Mouse (Mus musculus) A20 (cell line): ENCODE results near the gene Mrps30.
"Not testable (repeated sequence)": the region's sequence is repeated elsewhere in the genome, so short reads cannot be mapped to it uniquely, and the experiment has no call there.

Experiments
- DNase-seq: peaks from one replicate; pipeline ENCODE4 v3.0.0-alpha.2; 2011; ENCODE audit warnings: low read depth, low spot score

Gene Mrps30

DNA sequence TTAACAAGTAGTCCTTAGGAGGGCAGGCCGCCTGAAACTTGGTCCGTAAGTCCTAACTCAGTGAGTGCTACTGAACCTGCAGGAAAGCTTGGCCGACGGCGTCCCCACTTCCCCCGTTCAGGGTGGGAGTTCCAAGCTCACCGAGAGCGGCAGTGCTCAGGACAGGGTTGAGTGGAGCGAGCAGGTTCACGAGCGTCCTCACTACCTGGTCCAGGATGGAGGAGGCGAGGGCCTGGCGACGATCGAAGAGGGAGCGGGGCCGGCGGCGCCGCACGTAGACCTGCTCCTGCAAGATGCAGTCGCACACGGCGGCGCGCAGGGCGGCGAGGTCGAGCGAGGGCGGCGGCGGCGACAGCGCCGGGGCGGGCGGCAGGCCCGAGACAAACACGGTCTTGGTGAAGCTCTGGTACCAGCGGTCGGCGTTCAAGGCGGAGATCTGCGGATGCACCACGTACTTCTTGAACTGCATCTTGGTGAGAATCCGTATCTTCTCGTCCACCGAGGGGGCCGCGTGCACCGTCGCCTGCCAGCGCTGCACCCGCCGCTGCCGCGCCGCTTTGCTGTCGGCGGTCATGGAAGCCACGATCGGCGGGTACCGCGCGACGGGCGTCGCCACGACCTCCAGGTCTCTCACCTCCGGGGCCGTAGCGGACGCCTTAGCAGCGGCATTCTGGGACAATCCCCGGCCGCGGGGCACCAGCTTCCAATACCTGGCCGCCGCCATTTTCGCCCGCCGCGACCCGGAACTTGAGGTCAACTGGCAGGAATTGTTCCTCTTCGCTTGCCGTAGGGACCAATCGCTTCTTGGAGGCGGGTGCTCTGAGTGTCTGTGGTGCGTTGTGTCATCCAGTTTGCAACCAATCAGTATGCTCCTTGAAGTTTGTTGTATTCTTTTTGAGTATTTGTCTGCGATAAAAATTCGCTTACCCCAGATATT is at the start of gene Mrps30, which contains the start of gene B430218F22Rik:
Gene Mrps30 (minus strand): TSS at position 742 of the 937 bp plus-strand sequence.
Gene B430218F22Rik (plus strand): TSS at position 120 of the 937 bp plus-strand sequence.
- DNase-seq = peak; percentile 91

DNA sequence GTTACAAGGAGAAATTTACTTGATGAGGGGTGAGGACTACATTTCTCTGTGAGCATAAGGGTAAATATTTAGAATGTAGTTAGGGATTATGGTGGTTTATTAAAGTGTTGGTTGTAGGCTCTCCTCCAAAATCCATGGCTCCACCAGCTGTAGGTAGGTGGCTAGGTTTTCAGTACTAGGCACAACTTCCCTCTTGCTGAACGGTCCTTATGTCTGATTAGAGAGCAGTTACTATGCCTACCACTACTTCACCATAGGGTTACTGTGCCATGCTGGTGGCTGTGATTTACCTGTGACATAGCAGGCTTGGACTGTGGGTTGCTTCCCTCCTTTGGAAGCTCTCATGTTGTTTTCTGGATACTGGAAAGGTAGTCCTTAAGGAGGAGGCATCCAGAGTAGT is 33.8 kb upstream of the Mrps30 start:
- no peak for DNase-seq

DNA sequence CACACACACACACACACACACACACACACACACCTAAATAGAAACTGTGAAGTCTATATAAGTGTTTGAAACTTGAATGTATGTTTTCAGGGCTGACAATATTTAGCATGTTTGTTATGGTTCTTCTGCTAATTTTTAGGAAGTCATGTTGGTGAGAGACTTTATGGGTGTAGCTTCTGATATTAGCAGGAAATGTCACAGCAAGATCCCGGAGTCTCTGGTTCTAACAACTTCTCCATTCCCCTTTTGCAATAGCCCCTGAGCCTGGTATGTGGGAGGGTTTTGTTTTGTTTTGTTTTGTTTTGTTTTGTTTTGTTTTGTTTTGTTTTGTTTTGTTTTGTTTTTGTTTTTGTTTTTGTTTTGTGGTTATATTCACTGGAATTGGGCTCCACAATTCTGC is 33.4 kb upstream of the Mrps30 start:
- DNase-seq = no peak

DNA sequence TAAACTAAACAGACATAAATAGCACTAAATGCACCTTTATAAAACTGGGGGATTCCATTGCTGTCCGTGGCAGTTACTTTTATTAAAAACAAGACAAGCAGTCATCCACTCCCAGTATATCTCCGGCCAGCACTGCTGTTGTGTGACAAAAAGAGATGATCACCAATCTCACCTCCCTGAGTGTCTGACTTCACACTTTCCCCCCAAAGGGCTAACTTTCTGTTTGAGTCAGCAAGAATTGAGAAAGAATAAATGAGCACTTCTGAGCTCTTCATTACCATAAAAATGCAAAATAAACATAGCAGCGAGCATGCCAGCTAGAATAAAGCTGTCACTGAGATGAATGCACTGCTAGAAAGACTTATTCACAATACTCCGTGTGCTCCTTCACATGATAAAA is 31.1 kb upstream of the Mrps30 start:
- DNase-seq = peak; percentile 69

DNA sequence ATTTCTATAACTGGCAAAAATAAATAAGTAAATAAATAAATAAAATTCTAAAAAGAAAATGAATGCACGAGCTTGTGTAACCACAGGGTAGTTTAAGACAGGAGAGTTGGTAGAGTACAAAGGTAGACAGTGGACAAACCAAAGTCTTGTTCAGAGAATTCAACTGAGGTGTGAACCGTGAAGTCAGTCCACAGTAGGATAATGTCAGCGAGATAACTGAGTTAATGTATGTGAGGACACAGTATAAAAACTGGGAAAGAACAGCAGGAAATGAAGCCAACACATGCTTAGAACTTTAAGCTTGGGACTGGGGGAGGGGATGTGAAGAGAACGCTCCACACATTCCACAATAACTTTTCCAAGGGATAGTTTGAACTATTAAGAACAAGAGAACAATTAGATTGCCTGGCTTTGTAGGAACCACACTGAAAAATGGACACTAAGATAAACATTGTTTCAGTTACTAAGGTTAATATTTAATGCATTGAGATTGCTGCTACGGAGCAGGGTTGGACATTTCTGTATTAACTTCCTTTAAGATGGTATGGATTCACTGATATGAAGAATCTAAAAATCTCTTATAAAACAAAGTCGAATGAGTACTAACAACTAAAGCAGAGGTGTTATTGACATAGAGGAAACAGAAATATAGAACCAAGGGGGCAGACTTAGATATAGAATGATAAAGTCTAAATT is 24.4 kb upstream of the Mrps30 start:
- DNase-seq = no peak

DNA sequence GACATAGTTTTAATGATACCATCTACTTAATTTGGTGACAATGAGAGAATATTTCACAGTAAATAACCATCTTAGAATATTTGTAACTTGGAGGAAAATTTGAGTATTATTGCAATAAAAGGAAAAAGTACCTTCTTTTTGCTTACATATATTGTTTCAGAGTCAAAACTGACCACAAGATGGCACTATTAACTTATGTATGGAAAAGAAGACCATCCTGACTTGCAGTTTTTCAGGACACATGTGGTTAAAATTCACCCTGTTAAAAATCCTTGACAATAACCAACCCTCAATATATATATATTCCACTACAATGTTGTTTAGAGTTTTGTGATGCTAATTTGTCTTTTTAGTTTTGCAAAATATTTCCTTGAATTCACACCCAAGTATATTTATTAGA is 16.5 kb upstream of the Mrps30 start:
- peak; percentile 60 for DNase-seq

DNA sequence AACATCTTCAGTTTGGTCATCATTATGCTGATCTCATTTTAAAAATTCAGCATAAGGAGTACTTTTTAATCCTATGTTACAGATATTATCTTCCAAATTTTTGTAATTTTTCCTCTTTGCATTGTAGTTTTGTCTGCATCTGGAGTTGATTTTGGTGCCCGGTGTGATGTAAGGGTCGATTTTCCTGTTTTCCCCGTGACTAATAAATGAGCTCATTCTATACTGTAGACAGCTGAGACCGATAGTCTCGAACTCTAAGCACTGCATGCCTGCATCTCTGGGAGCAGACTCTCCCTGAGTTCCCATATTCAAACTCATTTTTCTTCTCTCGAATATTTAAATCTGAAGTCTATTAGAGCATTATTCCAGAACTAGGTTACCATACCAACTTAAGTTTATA is 13.3 kb upstream of the Mrps30 start:
- no peak for DNase-seq

DNA sequence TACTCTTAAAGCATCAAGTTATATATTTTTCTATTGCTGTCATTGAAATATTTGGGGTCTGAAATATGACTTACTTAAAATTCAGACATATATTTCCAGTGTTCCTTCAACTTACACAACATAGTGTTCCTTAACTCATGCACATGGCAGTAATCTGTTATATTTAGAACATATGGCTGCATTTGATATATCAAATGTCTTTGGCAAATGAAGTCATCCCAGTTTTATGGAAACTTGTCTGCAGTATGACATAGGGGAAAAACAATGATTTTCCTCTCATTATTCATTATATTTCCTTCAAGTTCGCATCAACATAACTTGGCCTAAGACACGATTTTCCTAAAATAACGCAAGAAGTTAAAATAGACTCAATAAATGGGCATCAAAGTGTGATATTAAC is 8.8 kb upstream of the Mrps30 start:
- DNase-seq = no peak

DNA sequence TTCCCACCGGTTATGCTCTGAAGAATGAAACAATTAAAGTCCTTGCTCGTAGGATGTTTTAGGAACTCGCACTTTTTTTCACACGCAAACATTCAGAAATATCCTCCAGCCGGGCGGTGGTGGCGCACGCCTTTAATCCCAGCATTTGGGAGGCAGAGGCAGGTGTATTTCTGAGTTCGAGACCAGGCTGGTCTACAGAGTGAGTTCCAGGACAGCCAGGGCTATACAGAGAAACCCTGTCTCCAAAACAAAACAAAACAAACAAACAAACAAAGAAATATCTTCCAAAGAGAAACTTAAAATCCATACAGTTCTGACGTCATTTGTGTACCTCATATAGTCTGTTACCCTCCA is 373 bp upstream of the Mrps30 start:
- not testable (repeated sequence) for DNase-seq

DNA sequence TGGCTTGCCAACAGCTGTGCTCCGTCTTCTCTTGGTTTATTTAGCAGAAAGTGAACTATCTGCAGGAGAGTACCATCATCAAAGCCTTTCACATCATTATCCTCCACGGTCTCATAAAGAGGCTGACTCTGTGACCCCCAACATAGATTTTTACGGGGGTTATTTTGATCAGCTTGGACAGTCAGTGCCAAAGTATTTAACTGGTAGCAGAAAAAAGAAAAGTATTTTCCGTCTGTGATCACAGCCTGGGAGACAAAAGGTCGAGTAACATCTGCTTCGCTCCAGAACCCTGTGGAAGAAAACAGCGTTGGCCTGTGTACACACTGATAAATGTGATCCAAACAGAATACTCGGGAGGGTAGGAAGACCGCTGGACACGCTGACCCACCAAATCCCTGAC is 6.7 kb downstream of the Mrps30 start:
- no peak for DNase-seq

DNA sequence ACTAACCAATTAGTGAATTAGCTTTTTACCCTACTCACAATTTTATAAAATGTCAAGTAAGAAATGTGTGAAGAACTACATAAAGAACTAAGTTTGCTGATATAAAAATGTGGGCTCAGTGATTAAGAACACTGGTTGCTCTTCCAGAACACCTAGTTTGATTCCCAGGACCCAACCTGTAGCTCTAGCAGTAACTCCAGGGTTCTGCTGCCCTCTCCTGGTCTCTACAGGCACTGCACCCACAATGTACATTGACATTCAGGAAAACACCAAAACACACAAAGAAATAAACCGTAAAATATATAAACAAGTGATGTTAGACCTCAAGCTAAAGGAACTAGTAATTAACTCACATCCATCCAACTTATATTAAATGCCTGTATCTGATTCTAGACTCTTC is 7.9 kb downstream of the Mrps30 start:
- peak; percentile 56 for DNase-seq

DNA sequence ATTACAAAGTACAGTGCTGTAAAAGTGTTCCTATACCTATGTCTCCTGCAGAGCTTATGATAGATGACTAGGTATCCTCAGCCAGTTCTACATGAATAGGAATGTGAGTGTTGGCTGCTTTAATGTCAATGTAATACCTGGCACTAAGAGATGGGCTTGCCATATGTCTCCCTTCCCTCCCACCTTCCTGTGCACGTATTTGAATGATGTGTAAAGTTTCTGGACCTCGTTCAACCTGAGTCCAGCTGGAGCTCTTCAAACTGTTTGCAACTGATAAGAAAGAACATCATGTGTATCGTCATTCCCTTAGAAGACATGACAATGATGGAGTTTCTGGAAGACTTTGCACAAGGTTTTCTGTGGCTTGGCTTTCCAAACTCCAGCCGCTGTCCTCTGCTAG is 14.2 kb downstream of the Mrps30 start:
- no peak for DNase-seq

DNA sequence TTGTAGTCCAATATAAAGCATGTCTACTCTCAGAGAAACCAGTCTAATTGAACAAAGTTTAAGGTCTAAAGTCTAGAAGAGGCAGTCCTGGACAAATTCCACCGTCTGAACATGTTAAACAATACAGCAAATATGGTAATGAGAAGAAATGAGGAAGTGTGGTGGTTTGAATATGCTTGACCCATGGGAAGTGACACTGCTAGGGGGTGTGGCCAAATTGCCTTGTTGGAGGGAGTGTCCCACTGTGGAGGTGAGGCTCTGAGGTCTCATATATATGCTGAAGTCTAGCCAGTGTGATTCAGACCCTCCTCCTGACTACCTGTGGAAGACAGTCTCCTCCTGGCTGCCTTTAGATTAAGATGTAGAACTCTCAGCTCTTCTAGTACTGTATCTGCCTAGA is 21.3 kb downstream of the Mrps30 start:
- DNase-seq = peak; percentile 16

DNA sequence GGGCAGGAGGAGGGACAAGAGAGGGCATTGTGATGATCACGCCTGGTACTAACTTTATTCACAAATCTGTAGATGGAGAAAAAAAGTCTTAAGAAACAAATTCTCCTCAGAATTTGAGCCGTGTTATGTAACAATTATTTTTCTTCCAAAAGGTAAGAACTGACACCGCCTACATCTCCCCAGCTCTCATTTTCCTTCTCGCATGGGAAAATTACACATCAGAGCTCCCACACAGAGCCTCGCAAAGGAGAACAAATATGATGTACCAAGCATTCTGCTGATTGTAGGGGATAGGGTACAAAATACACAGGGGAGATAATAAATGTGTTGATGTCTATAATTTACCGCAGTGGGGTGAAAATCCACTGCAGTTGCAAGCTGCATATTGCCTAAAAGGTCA is 23.7 kb downstream of the Mrps30 start:
- DNase-seq = no peak

DNA sequence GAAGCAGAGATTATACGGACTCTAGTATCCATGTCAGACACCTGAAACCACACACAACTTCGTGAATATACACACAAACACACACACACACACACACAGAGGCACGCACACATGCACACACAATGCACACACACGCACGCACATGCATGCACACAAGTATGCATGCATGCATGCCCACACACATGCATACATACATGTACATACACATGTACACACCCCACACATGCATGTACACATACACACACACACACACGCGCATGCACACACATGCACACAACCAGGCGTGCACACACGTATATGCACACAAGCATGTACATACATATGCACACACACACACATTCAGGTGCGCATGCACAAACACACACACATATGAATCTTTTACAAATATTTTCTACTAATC is 36.2 kb downstream of the Mrps30 start:
- DNase-seq = no peak

DNA sequence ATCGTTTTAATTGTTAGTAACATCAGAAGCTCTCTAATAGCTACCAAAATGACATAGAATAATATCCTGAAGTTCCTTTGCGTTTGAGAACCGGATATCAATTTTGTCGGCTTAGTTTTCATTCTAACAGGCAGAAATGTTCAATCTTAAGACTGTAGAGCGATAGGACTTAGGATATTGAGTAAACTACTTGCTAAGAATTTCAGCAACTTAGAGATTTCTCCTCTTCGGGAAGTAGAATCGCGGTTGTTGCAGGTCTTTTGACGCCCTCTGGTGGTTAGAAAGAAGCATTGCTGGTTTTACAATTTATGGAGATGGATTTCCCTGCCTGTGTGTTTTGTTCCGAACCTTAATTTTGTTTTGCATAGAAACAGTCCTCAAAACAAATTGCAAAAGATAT is 36.8 kb downstream of the Mrps30 start:
- peak; percentile 60 for DNase-seq
